Mouse (Mus musculus): ENCODE data around the gene Gm28042.

Gm28042 gene

GRCm38 (mm10) chr2:120058818-120059217, 31.5 kb downstream of the Gm28042 start:
- CTCF ChIA-PET, result no interaction called here

GRCm38 (mm10) chr2:120059466-120059865, 32.2 kb downstream of the Gm28042 start:
- CTCF ChIA-PET, result no interaction called here

- CTCF ChIA-PET, result no interaction called here
These were observed 32.9 kb downstream of the Gm28042 start for GRCm38 (mm10) chr2:120060190-120060589.

- CTCF ChIA-PET, result no interaction called here
These were observed 33.4 kb downstream of the Gm28042 start for GRCm38 (mm10) chr2:120060651-120061050.

- CTCF ChIA-PET, result no interaction called here
These were observed 35.0 kb downstream of the Gm28042 start for GRCm38 (mm10) chr2:120062248-120062647.

GRCm38 (mm10) chr2:120064639-120065038, 37.3 kb downstream of the Gm28042 start:
- CTCF ChIA-PET, result no interaction called here

- CTCF ChIA-PET, result no interaction called here
These were observed 38.0 kb downstream of the Gm28042 start for GRCm38 (mm10) chr2:120065243-120065642.

- CTCF ChIA-PET, result no interaction called here
These were observed 38.9 kb downstream of the Gm28042 start for GRCm38 (mm10) chr2:120066224-120066623.

- CTCF ChIA-PET, result no interaction called here
These were observed 41.5 kb downstream of the Gm28042 start for GRCm38 (mm10) chr2:120068555-120069465.

- CTCF ChIA-PET, result no interaction called here
These were observed 42.2 kb downstream of the Gm28042 start for GRCm38 (mm10) chr2:120069466-120069990.

GRCm38 (mm10) chr2:120074096-120074495, 46.8 kb downstream of the Gm28042 start:
- CTCF ChIA-PET, result no interaction called here

GRCm38 (mm10) chr2:120076076-120076705, 48.9 kb downstream of the Gm28042 start:
- CTCF ChIA-PET, result interaction anchor here (0.7 kb wide), 1 partner anchor 333 kb away, joined by 3 read pairs; no protein-coding TSS in a partner anchor

GRCm38 (mm10) chr2:120082416-120082815, 55.1 kb downstream of the Gm28042 start:
- CTCF ChIA-PET, result interaction anchor here (0.6 to 1.2 kb wide), 3 partner anchors 10 to 1633 kb away, joined by 3 read pairs; no protein-coding TSS in a partner anchor

GRCm38 (mm10) chr2:120084593-120085361, 57.5 kb downstream of the Gm28042 start:
- CTCF ChIA-PET, result interaction anchor here (0.8 to 1.7 kb wide), 4 partner anchors 84 to 86 kb away, joined by 3 to 6 read pairs (median 6); no protein-coding TSS in a partner anchor

- CTCF ChIA-PET, result interaction anchor here (0.5 kb wide), 1 partner anchor 1827 kb away, joined by 3 read pairs; no protein-coding TSS in a partner anchor
These were observed 58.7 kb downstream of the Gm28042 start for GRCm38 (mm10) chr2:120086038-120086437.

GRCm38 (mm10) chr2:120087391-120087790, 60.1 kb downstream of the Gm28042 start:
- CTCF ChIA-PET, result no interaction called here

- CTCF ChIA-PET, result no interaction called here
These were observed 60.6 kb downstream of the Gm28042 start for GRCm38 (mm10) chr2:120087897-120088296.

- CTCF ChIA-PET, result no interaction called here
These were observed 63.7 kb downstream of the Gm28042 start for GRCm38 (mm10) chr2:120090979-120091378.

Measured in spleen, embryonic (tissue).